Mouse (Mus musculus) embryonic stem cell, embryonic (primary cell): ENCODE measurements around the gene Ndufs3.

Experiments used
- CTCF ChIA-PET, 4 experiments: fragments of 300-600 bp in 2 of 4; fragments of 350-600 bp in 2 of 4; sonication (Branson Sonifier 250); formaldehyde crosslinking; loops; one replicate each; lab custom pipeline; 2022; ENCODE audit warnings: inconsistent platforms in 2 of 4; lab: Charles Lee
- POLR2A ChIA-PET, 4 experiments: fragments of 300-600 bp in 2 of 4; fragments of 350-600 bp in 2 of 4; sonication (Branson Sonifier 250); formaldehyde crosslinking; loops; one replicate each; lab custom pipeline; 2022; ENCODE audit warnings: antibody characterized with exemption in 4 of 4, inconsistent platforms in 1 of 4; lab: Charles Lee

Gene Ndufs3

GRCm38 (mm10) chr2:90885218-90886041 lies 19.2 kb downstream of the Ndufs3 start, which contains the start of gene C1qtnf4:
Gene C1qtnf4, plus strand, starts transcription at chr2:90885860.
- POLR2A ChIA-PET = interaction anchor here (0.6 to 3.2 kb wide), 22 partner anchors 8 to 572 kb away, joined by 3 to 27 read pairs (median 5); partner anchors contain the start of genes Kbtbd4 (in 2 of the 4), Ndufs3 (in 2 of the 4) and Lrp4 (in 1 of the 4)
- CTCF ChIA-PET = interaction anchor here in 2 of 4 experiments (0.5 to 1.9 kb wide), 3 partner anchors 18 to 95 kb away, joined by 3 to 10 read pairs (median 3); no protein-coding TSS in a partner anchor

DNA sequence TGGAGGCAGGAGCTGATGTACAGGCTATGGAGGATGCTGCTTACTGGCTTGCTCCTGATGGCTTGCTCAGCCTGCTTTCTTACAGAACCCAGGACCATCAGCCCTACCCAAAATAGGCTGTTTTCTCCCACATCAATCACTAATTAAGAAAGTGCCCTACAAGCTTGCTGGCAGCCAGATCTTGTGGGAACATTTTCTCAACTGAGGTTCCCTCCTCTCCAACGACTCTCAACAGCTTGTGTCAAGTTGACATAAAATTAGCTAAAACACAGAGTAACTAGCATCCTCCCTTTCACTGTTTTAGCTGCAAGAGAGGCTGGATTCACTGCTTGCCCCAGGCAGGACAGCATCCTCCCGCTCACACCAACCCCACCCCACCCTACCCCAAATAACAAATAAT lies 22.8 kb downstream of the Ndufs3 start:
- POLR2A ChIA-PET = interaction anchor here in 2 of 4 experiments (0.8 to 1.5 kb wide), 3 partner anchors 10 to 22 kb away, joined by 3 to 4 read pairs (median 3); no protein-coding TSS in a partner anchor
- CTCF ChIA-PET = no interaction called here

GRCm38 (mm10) chr2:90880144-90880785 lies 24.4 kb downstream of the Ndufs3 start:
- ChIA-PET POLR2A (interaction anchor here in 3 of 4 experiments (0.6 to 2.2 kb wide), 6 partner anchors 9 to 78 kb away, joined by 3 to 6 read pairs (median 4); no protein-coding TSS in a partner anchor), CTCF (interaction anchor here in 1 of 4 experiments (0.5 kb wide), 1 partner anchor 11 kb away, joined by 6 read pairs; no protein-coding TSS in a partner anchor)

GRCm38 (mm10) chr2:90879419-90879818 lies 25.2 kb downstream of the Ndufs3 start:
- POLR2A ChIA-PET = interaction anchor here in 2 of 4 experiments (0.9 to 2.2 kb wide), 4 partner anchors 10 to 26 kb away, joined by 3 to 4 read pairs (median 3); no protein-coding TSS in a partner anchor
- CTCF ChIA-PET = no interaction called here

DNA sequence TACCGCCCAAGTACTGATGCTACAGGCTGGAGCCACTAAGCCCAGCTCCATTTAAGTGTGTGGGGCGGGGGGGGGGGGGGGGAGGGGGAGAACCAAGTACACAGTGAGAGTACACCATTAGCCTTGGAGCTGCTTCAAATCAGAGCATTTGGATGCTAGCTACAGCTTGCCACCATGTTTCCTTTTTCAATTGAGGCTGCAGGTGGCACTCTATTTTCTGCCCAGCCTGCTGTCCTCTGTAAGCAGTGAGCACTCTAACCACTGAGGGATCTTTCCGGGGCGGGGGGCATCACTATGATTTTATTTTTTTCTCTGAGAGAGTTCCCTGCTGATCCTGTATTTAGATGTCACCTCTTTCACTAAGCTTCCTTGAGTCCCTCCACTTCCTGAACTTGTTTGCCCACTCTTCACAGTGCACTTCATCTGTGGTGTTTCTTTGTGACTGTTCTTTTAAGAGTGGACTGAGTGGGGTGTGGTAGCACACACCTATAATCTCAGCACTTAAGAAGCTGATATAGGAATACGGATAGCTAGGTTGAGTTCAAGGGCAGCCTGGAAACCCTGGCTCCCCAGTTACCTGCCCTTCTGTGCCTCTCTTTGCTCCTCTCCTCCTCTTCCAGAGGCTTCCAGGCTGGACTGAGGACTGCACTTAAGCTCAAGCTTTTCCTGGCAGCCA lies 26.9 kb downstream of the Ndufs3 start:
- ChIA-PET CTCF (interaction anchor here in 1 of 4 experiments (0.8 kb wide), 1 partner anchor 11 kb away, joined by 3 read pairs; no protein-coding TSS in a partner anchor), POLR2A (interaction anchor here in 2 of 4 experiments (0.7 to 1.5 kb wide), 8 partner anchors 8 to 26 kb away, joined by 3 to 5 read pairs (median 3); no protein-coding TSS in a partner anchor)

DNA sequence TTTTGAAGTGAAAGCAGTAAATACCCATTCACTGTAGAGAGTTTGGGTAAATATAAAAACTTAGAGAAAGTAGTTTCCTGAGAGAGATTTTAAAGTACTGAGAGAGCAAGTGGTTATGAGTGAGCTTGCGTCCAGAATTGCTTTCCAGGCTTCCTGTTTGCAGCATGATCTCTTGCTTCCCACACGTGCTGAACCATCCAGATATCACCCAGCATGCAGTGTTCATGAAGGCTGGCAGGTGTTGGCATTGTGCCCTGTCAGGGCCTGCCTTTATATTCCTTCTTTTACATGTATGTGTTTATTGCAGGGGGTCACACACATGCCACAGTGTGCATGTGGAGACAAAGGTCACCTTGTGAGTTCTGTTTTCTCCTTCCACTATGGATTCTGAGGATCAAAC lies 29.4 kb downstream of the Ndufs3 start:
- POLR2A ChIA-PET = interaction anchor here in 2 of 4 experiments (0.6 to 1.6 kb wide), 3 partner anchors 10 to 26 kb away, joined by 3 to 5 read pairs (median 3); partner anchors contain the start of gene C1qtnf4 (in 1 of the 2)

GRCm38 (mm10) chr2:90874025-90874424 lies 30.6 kb downstream of the Ndufs3 start:
- POLR2A ChIA-PET = interaction anchor here in 3 of 4 experiments (0.6 to 1.6 kb wide), 4 partner anchors 10 to 42 kb away, joined by 3 to 5 read pairs (median 3); partner anchors contain the start of gene C1qtnf4 (in 1 of the 3)
- CTCF ChIA-PET = interaction anchor here in 1 of 4 experiments (0.7 kb wide), 1 partner anchor 105 kb away, joined by 4 read pairs; no protein-coding TSS in a partner anchor

More for the DNA sequence above, 29.4 kb downstream of the Ndufs3 start:
- CTCF ChIA-PET = interaction anchor here in 1 of 4 experiments (1.0 kb wide), 1 partner anchor 9 kb away, joined by 4 read pairs; no protein-coding TSS in a partner anchor

DNA sequence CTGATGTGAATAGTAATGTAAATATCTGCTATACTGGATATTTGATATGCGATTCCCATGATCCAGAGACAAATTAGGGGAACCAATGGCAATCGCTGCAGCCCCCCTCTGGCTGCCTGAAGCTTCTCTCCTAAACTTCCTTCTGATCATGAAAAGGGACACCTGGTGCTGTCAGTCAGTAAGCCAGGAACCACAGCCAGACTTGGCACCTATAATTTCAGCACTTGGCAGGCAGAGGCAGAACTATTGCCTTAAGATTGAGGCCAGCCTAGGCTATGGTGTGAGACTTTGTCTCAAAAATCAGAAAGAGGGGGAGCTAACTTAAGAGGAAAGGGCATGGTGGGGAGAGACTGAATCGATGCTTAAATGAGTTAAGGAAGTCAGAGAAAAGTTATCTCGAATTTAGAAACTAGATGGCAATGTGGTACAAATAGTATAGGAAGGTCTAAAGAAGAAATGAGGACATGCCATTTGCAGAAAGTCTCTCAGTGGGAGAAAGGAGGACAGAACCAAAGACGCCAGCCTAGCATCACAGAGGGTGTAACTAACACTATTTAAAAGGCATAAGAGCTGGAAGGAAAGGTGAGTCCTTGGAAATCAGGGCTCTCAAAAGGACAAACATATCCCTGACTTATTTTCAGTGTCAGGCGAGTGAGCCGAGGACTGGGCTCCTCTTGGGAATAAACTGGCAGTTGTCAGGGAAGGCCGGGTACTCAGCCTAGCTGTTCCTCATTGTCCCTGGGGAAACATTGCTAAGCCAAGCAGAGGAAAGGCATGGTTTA lies 33.3 kb downstream of the Ndufs3 start:
- POLR2A ChIA-PET = interaction anchor here in 2 of 4 experiments (0.8 to 3.3 kb wide), 13 partner anchors 10 to 164 kb away, joined by 3 to 14 read pairs (median 4); partner anchors contain the start of genes C1qtnf4 (in 1 of the 2) and Rapsn (in 1 of the 2)
- CTCF ChIA-PET = interaction anchor here in 1 of 4 experiments (0.5 kb wide), 1 partner anchor 13 kb away, joined by 3 read pairs; no protein-coding TSS in a partner anchor

DNA sequence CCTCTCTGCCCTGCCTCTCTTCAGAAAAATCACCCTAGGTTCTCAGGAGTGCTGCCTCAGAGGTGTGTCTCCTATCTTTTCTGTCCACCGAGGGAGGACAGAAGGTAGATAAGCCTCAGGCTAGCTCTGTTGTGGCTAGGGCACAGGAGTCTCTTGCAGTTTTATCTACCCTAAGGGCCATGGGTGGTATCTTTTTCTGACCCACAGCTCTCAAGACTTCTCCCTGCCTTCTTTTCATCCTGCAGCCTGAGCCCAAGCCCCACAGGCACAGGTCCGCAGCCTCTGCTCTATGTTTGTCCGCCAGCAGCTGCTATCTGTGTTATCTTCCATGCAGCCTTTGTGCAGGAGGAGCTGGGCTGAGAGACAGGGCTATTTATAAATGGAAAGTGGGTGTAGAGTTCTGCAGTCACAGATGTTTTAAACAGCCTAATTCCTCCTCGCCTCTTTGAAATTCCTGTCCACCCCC lies 34.5 kb downstream of the Ndufs3 start:
- ChIA-PET CTCF (interaction anchor here in 1 of 4 experiments (0.6 kb wide), 1 partner anchor 323 kb away, joined by 5 read pairs; no protein-coding TSS in a partner anchor), POLR2A (interaction anchor here in 3 of 4 experiments (0.6 to 3.3 kb wide), 9 partner anchors 8 to 237 kb away, joined by 3 to 14 read pairs (median 5); partner anchors contain the start of gene C1qtnf4 (in 1 of the 3))

DNA sequence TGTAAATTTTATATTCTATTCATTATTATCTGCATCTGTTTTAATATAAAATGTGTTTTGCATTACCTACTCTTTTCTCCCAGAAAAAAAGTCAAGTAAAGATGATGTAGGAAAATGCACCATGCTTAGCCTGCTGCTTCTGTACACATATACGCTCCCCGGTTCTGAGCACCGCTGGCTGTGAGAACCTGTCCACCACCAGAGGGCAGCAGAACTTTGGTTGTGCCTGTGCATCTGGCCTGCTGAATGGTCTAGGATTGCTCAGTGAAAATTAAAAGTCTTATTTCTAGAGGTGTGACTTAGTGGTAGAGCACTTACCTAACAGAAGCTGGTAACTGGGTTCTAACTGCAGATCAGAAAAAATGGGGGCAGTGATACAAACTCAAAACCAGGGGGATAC lies 38.1 kb downstream of the Ndufs3 start:
- ChIA-PET POLR2A (interaction anchor here in 3 of 4 experiments (0.8 to 3.7 kb wide), 22 partner anchors 8 to 204 kb away, joined by 3 to 16 read pairs (median 4); partner anchors contain the start of genes C1qtnf4 (in 2 of the 3), Fnbp4 (in 1 of the 3), Kbtbd4 (in 1 of the 3) and Ndufs3 (in 1 of the 3)), CTCF (interaction anchor here (0.6 to 2.4 kb wide), 27 partner anchors 8 to 249 kb away, joined by 3 to 10 read pairs (median 4); partner anchors contain the start of genes C1qtnf4 (in 1 of the 4) and Slc39a13 (in 1 of the 4))

DNA sequence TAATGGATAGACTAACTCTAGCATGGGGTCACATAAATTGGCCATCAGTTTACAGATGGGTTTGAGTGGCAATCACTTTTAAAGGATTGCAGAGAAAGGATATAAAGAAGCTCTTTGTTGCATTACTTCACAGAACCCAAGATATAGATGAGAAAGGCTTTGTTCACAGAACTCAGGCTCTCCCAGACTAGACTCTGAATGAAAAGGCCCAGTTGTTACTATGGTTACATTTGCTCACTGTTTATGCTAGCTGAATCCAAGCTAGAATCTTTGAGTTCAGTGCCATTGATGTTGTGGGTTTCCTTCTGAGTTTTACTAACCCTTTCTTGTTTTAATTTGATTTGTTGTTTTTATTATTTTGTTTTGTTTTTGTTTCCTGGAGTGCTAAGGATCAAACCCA lies 40.4 kb downstream of the Ndufs3 start:
- POLR2A ChIA-PET = interaction anchor here in 2 of 4 experiments (0.6 to 3.7 kb wide), 5 partner anchors 10 to 119 kb away, joined by 3 to 16 read pairs (median 4); partner anchors contain the start of gene Fnbp4 (in 1 of the 2)
- CTCF ChIA-PET = interaction anchor here in 1 of 4 experiments (0.6 kb wide), 1 partner anchor 82 kb away, joined by 3 read pairs; no protein-coding TSS in a partner anchor

DNA sequence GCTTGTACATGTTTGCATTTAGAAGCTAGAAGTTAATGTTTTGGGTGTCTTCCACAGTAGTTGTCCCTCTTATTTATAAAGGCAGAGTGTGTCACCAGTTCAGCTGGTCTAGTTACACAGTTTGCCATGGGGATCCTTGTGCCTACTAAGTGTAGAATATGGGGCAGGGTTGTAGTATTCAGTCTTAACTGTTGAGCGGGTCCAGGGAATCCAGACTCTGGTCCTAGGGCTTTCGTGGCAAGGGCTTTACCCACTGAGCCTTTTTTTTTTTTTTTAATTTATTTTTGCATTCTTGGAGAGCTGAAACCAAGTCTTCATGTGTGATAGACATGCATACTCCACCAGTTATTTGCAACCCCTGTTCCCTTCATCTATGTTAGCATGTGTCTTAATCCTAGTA lies 43.1 kb downstream of the Ndufs3 start:
- CTCF ChIA-PET = no interaction called here
- POLR2A ChIA-PET = interaction anchor here (0.7 to 3.3 kb wide), 7 partner anchors 10 to 250 kb away, joined by 3 to 14 read pairs (median 4); no protein-coding TSS in a partner anchor

- CTCF ChIA-PET = no interaction called here
- POLR2A ChIA-PET = interaction anchor here in 3 of 4 experiments (0.6 to 3.6 kb wide), 4 partner anchors 15 to 631 kb away, joined by 3 to 16 read pairs (median 4); no protein-coding TSS in a partner anchor
Measured at GRCm38 (mm10) chr2:90850401-90850800, 54.2 kb downstream of the Ndufs3 start.

GRCm38 (mm10) chr2:90848331-90848730 lies 56.3 kb downstream of the Ndufs3 start:
- ChIA-PET POLR2A (interaction anchor here in 1 of 4 experiments (0.9 to 1.4 kb wide), 5 partner anchors 17 to 57 kb away, joined by 3 to 5 read pairs (median 3); partner anchors contain the start of gene C1qtnf4), CTCF (no interaction called here)

DNA sequence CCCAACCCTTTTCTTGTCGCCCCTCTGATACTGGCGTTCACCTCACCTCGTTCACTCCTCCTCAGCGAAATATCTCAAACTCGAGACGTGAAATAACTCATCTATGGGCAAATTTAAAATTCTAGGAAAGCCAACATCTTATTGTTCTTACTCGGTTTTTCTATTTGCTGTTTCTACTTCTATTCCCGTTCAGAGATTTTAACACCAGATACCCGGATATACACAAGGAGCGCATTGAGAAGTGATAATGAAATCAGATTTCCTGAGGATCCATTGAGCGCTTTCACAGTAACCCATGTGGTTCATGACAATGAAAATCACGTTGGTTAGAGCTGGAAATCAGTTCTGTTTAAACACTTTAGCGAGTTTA lies 57.0 kb downstream of the Ndufs3 start:
- POLR2A ChIA-PET = interaction anchor here in 1 of 4 experiments (0.9 to 1.4 kb wide), 4 partner anchors 18 to 58 kb away, joined by 3 to 5 read pairs (median 3); no protein-coding TSS in a partner anchor
- CTCF ChIA-PET = no interaction called here
